Mouse (Mus musculus) erythroblast, embryonic 14.5 days (primary cell): ENCODE data around the gene Exosc7.

Source experiments
- GATA1 ChIP-seq: IDR thresholded peaks from 2 replicates; pipeline ENCODE4 v1.6.1; 2012; ENCODE audit warnings: low read length, inconsistent platforms, mixed read lengths
- TAL1 ChIP-seq: IDR thresholded peaks from 3 replicates; pipeline ENCODE4 v1.6.1; 2012; ENCODE audit warnings: low read length, inconsistent platforms, mixed read lengths

- no peak for TF ChIP-seq TAL1
- TF ChIP-seq GATA1 = no peak
Observed at GRCm38 (mm10) chr9:123103425-123103824, 9.6 kb upstream of the Exosc7 start.
